Mouse (Mus musculus) ovary, adult 18-20 months (tissue): ENCODE measurements at regions not wholly inside any gene's neighbourhood (a gene's known extent, or its start where the extent isn't known, plus 50 kb on each side); places are given as distances from the start of the nearest gene placed in this dataset.

Experiments
- DNase-seq: peaks from one replicate; pipeline ENCODE4 v3.0.0; 2022; ENCODE audit warnings: low spot score, mixed read lengths

DNA sequence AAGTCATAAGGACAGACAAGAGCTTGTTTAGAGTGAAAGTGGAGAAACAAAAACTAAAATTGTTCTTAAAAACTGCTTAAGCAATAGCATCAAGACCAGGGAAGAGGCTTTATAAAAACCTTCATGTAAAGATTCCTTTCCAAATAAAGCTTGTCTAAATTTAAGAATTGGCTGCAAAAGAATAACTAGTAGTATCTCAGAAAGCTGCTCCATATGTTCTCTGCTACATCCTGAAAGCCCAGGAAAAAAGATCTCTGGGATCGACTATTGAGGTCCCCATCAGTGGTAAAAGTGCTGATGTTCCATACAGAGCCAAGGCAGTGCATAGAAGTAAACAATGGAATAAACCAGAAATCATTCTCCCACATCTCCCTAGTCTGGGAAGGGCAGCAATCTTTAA, 281.2 kb upstream of the Cypt12 start:
- no peak for DNase-seq

DNA sequence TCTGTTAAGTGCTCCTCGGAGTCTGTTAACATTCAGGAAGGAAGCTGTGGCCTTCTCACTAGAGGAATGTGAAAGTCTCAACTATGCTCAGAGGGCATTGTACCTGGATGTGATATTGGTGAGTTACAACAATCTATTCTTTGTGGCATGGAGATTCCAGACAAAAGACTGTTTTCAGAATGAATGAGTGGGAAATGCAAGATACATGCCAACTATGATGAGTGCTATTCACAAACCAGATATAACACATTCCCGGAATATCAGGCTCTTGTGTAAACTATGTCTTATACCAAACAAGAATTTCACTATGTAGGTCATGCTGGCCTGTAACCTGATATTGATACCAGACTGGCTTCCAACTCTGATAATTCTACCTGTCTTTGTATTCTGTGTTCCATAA, 279.4 kb upstream of the Cypt12 start:
- no peak for DNase-seq
